Mouse (Mus musculus): ENCODE data around the gene Vpreb2. TPM values are rescaled to one million over a fixed set of nuclear protein-coding genes. Genes with fewer than 3 reads are reported as not detected.
"Not testable (repeated sequence)": the region's sequence is repeated elsewhere in the genome, so short reads cannot be mapped to it uniquely, and the experiment has no call there.

The Vpreb2 gene
- polyA plus RNA-seq, 1 experiment from 2014 or later: not detected

DNA sequence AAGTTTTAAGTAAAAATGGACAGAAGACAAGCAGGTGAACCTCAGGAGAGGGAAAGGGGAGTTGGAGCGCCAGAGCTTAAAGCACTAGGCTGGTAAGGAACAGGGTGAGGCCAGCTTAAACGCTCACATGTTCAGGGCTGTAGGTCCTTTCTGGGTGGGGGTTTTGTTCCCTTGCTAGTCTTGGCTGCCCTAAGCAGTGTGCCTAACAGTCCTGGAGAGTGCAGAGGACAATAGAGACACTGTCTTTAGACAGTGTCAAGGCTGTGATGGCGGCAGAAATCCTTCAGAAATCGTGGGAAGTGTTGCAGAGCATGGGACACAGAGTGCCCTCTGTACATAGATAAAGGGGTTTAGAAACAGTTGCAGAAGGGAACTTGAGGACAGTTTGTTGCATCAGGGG lies 30.2 kb upstream of the Vpreb2 start:
- no peaks in the 10 kb centered on the region for H3K36me3 ChIP-seq
- no peak overlapping the region for H3K27ac ChIP-seq (replicated peaks)
- H3K4me1 ChIP-seq: no peaks in the 10 kb centered on the region
- H3K27me3 ChIP-seq: no peaks in the 10 kb centered on the region
- no peak overlapping the region for H3K4me3 ChIP-seq
- no peak for ATAC-seq (replicated peaks)
- 25% methylated on average over 4 of the region's 4 CpGs for WGBS
- no peak overlapping the region for H3K9ac ChIP-seq (replicated peaks)
- H3K9me3 ChIP-seq: no peaks in the 10 kb centered on the region
- no peak overlapping the region for H3K4me2 ChIP-seq (replicated peaks)

DNA sequence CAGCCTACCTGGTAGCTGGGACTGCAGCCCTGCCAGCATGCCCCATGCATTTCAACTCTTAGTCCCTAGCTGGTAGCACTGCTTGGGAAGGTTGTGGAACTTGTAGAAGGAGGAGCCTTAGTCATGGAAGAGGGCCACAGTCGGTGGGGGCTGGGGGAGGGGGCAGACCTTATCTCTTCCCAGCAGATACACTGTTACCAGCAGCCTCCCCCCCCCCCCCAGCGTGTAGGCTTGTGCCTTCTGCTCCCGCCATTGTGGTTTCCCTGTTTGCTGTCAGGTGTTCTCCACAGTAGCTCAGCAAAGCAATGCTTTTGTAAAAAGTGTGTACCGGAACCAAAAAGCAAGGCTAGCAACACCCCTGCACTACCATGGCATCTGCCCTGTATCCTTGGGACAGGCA lies 28.6 kb upstream of the Vpreb2 start:
- Histone ChIP-seq H3K9ac (replicated peaks) (no peak overlapping the region), H3K27me3 (no peaks in the 10 kb centered on the region), H3K27ac (replicated peaks) (no peak overlapping the region), H3K36me3 (no peaks in the 10 kb centered on the region), H3K4me3 (no peak overlapping the region), H3K9me3 (no peaks in the 10 kb centered on the region), H3K4me1 (no peaks in the 10 kb centered on the region), H3K4me2 (replicated peaks) (no peak overlapping the region)
- WGBS: 83% methylated on average over 4 of the region's 4 CpGs
- no peak for ATAC-seq (replicated peaks)

DNA sequence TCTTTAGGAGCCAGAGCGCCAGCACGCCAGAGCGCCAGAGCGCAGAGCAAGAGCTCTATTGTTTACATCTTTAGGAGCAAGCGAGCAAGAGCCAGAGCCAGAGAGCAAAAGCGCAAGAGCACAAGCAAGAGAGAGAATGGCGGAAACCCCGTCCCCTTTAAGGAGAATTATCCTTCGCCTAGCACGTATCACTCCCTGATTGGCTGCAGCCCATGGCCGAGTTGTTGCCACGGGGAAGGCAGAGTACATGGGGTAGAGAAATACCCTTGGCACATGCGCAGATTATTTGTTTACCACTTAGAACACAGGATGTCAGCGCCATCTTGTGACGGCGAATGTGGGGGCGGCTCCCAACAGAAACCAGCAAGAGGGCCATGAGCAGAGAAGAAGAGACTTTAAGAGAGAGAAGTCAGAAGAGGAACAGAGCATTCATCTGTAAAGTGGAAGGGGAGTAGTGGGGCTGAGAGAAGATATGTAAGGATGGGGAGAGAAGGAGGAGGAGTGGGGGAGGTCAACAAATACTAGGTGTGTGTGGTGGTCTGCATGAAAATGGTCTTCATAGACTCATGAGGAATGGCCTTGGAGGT lies 24.1 kb upstream of the Vpreb2 start:
- not testable (repeated sequence) for ATAC-seq (replicated peaks); H3K27me3 ChIP-seq; H3K4me1 ChIP-seq; H3K27ac ChIP-seq (replicated peaks); H3K4me3 ChIP-seq; H3K4me2 ChIP-seq (replicated peaks); H3K9ac ChIP-seq (replicated peaks); H3K9me3 ChIP-seq; H3K36me3 ChIP-seq
- WGBS: 94% methylated on average over 17 of the region's 17 CpGs

DNA sequence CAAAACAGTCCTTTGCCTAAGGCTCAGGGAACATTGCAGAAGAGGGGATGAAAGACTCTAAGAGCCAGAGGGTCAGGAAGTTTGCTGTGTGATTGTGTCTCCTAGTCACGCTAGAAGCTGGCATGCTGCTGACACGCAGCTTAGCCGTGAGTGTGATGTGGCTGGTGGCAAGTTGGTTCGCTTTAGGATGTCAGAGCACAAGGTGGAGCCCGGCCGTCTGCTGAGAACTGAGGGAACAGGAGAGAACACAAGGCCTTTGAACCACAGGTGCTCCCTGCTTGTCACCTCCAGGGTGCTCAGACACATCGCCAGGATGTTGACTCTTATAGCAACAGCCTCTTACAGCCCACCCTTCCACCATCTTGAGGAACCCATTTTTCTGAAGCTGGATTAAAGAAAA lies 18.1 kb upstream of the Vpreb2 start:
- Histone ChIP-seq H3K4me3 (no peak overlapping the region), H3K9ac (replicated peaks) (no peak overlapping the region), H3K4me2 (replicated peaks) (no peak overlapping the region), H3K27ac (replicated peaks) (no peak overlapping the region), H3K4me1 (no peaks in the 10 kb centered on the region), H3K9me3 (no peaks in the 10 kb centered on the region), H3K27me3 (no peaks in the 10 kb centered on the region), H3K36me3 (no peaks in the 10 kb centered on the region)
- ATAC-seq (replicated peaks): no peak
- 83% methylated on average over 7 of the region's 7 CpGs for WGBS

DNA sequence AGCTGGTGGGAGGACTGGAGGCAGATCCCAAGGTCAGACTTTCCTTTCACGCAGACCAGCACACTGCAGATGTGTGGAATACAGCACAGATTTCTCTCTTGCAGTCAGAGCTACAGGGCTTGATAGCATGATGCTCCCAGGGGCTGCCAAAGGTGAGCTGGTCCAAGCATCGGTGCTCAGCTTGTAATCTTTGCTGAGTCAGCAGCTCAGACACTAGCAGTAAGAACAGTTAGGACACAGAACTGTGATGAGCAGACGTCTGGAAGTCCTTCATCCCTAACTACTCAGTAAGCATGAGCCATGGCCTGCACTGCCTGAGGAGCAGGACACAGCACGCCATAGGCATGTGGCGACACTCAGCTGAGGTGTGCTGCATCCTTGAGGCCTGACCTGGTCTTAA lies 8.4 kb upstream of the Vpreb2 start:
- no peaks in the 10 kb centered on the region for H3K27me3 ChIP-seq
- H3K4me3 ChIP-seq: no peak overlapping the region
- H3K9ac ChIP-seq (replicated peaks): no peak overlapping the region
- H3K4me2 ChIP-seq (replicated peaks): no peak overlapping the region
- H3K9me3 ChIP-seq: no peaks in the 10 kb centered on the region
- no peaks in the 10 kb centered on the region for H3K4me1 ChIP-seq
- 73% methylated on average over 5 of the region's 5 CpGs for WGBS
- no peak overlapping the region for H3K27ac ChIP-seq (replicated peaks)
- no peaks in the 10 kb centered on the region for H3K36me3 ChIP-seq
- ATAC-seq (replicated peaks): no peak

DNA sequence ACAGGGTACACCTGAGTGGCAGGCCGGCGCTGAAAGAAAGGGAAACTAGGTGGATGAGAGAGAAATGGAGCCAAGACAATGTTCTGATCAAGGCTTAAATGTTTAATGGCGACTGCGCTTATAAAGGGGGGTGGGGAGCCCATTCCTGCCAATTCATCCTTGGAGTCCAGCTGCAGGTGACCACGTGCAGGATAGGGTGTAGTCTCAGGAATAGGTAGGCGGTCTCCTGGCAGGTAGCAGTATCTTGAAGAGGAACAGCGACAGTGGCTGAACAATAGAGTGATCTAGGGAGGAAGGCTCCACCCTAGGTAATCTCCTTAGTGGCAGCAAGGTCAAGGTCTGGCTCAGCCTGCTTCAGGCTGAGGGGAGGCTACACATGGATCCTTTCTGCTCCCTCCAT lies 2.4 kb upstream of the Vpreb2 start:
- H3K27ac ChIP-seq (replicated peaks); H3K4me3 ChIP-seq; H3K9me3 ChIP-seq; H3K9ac ChIP-seq (replicated peaks); ATAC-seq (replicated peaks); H3K4me2 ChIP-seq (replicated peaks); H3K4me1 ChIP-seq; H3K27me3 ChIP-seq; H3K36me3 ChIP-seq: not testable (repeated sequence)
- WGBS: 66% methylated on average over 7 of the region's 7 CpGs

DNA sequence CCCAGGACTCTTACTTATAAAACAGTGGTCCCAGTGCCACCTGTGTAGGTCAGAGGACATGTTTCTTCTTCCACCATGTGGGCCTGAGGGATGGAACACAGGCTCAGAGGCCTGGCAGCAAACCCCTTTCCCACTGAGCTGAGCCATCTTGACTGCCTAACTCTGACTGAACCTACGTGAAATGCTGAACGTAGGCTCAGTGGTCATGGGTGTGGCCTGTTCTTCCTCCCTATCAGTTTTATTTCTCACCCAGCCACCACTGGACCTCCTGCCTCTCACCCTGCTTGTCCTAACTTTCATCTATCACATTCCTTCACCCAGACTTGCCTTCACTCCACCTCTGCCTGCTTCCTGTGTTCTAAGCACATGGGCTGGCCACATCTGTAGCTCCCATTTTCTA lies 3.0 kb downstream of the Vpreb2 start:
- Histone ChIP-seq H3K4me1 (no peaks in the 10 kb centered on the region), H3K9ac (replicated peaks) (no peak overlapping the region), H3K4me3 (no peak overlapping the region), H3K9me3 (no peaks in the 10 kb centered on the region), H3K4me2 (replicated peaks) (no peak overlapping the region), H3K36me3 (no peaks in the 10 kb centered on the region), H3K27ac (replicated peaks) (no peak overlapping the region), H3K27me3 (no peaks in the 10 kb centered on the region)
- WGBS: 86% methylated on average over 2 of the region's 2 CpGs
- no peak for ATAC-seq (replicated peaks)

DNA sequence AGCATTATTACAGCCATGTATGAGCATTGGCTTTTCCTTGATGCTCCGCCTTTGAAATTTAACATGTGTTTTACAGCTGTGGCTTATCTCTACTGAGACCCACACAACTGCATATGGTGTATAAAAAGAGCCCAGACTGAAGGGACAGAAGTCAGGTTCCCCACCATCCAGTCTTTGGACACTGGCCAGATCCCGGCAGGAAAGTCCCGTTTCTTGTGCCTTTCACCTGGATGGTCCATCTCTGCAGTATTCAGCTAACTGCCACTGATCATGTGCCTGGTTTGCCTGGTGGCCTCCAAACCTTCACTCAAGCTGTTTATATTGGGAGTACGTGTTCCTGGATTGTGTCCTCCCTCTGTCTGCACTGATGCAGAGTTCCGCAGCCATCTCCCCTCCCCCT lies 4.0 kb downstream of the Vpreb2 start:
- Histone ChIP-seq H3K4me2 (replicated peaks) (no peak overlapping the region), H3K4me3 (no peak overlapping the region), H3K27ac (replicated peaks) (no peak overlapping the region), H3K27me3 (no peaks in the 10 kb centered on the region), H3K9me3 (no peaks in the 10 kb centered on the region), H3K9ac (replicated peaks) (no peak overlapping the region), H3K4me1 (no peaks in the 10 kb centered on the region), H3K36me3 (no peaks in the 10 kb centered on the region)
- 67% methylated on average over 5 of the region's 5 CpGs for WGBS
- no peak for ATAC-seq (replicated peaks)

DNA sequence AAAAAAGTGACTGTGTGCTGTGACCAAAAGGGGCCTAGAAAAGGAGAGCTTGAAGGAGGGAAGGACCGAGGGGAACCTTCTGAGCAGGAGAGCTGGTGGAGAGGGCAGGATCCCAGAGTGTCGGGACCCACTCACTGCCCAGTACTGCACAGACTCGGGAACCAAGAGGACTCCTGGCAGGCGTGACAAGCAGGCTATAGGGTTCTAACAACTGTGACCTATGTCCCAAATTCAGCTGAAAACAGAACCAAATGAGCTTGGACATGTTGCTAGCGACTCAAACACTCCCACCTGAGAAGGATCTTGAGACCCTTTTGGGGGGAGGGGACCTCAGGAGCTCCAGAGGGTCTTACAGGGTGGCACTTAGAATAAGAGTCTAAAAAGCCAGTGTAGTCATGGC lies 4.8 kb downstream of the Vpreb2 start:
- H3K27me3 ChIP-seq: no peaks in the 10 kb centered on the region
- H3K27ac ChIP-seq (replicated peaks): no peak overlapping the region
- H3K4me2 ChIP-seq (replicated peaks): no peak overlapping the region
- 69% methylated on average over 5 of the region's 5 CpGs for WGBS
- no peak for ATAC-seq (replicated peaks)
- H3K4me3 ChIP-seq: no peak overlapping the region
- H3K9me3 ChIP-seq: no peaks in the 10 kb centered on the region
- no peak overlapping the region for H3K9ac ChIP-seq (replicated peaks)
- no peaks in the 10 kb centered on the region for H3K4me1 ChIP-seq
- H3K36me3 ChIP-seq: no peaks in the 10 kb centered on the region

DNA sequence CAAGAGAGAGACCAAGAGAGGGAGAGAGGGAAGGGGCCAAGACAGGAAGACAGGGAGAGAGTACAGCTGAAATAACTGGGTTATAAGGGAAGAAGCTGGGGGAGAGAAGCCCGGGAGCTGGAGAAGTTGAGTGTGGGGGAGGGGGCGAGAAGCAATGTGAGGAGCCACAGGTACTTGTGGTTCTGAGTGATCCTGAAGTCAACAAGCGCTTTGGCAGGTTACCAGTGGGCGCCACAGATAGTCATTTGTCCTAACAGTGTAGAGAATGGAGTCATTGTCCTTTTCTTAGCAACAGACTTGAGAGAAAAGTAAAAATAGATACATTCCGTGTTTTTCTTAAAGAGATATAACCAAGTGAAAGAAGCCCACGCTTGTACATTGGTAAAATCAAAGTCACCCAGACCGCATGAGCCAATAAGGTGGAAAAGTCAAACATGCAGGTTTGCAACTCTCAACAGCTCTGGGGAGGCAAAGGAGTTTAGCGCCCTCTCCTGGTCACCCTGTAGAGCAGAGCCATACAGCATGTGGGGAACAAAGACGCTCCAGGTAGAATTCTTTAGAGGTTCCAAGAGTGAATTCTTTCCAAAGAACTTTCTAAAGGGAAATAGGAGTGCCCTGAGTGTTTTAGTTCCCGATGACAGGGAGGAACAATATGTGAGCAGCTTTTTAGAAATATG lies 6.4 kb downstream of the Vpreb2 start:
- no peaks in the 10 kb centered on the region for H3K27me3 ChIP-seq
- 49% methylated on average over 10 of the region's 10 CpGs for WGBS
- no peak overlapping the region for H3K4me3 ChIP-seq
- ATAC-seq (replicated peaks): no peak
- H3K27ac ChIP-seq (replicated peaks): no peak overlapping the region
- H3K4me2 ChIP-seq (replicated peaks): no peak overlapping the region
- H3K4me1 ChIP-seq: no peaks in the 10 kb centered on the region
- H3K36me3 ChIP-seq: no peaks in the 10 kb centered on the region
- no peaks in the 10 kb centered on the region for H3K9me3 ChIP-seq
- no peak overlapping the region for H3K9ac ChIP-seq (replicated peaks)

DNA sequence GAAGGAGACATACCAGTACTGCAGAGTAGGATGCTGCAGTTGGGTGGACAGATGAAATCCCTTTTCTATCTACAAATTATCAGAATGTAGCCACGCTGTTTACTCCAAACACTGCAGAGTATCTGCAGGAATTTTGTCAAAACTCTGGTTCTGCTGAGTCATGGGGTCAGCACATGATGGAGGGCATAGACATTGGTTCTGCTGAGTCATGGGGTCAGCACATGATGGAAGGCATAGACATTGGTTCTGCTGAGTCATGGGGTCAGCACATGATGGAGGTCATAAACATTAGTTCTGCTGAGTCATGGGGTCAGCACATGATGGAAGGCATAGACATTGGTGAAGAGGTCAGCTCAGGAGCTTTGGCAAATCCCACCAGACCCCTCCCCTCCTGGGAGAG lies 7.5 kb downstream of the Vpreb2 start:
- Histone ChIP-seq H3K4me3 (no peak overlapping the region), H3K9me3 (no peaks in the 10 kb centered on the region), H3K4me2 (replicated peaks) (no peak overlapping the region), H3K27me3 (no peaks in the 10 kb centered on the region), H3K9ac (replicated peaks) (no peak overlapping the region), H3K36me3 (no peaks in the 10 kb centered on the region), H3K27ac (replicated peaks) (no peak overlapping the region), H3K4me1 (no peaks in the 10 kb centered on the region)
- WGBS: 80% methylated on average over 1 of the region's 1 CpGs
- ATAC-seq (replicated peaks): no peak

DNA sequence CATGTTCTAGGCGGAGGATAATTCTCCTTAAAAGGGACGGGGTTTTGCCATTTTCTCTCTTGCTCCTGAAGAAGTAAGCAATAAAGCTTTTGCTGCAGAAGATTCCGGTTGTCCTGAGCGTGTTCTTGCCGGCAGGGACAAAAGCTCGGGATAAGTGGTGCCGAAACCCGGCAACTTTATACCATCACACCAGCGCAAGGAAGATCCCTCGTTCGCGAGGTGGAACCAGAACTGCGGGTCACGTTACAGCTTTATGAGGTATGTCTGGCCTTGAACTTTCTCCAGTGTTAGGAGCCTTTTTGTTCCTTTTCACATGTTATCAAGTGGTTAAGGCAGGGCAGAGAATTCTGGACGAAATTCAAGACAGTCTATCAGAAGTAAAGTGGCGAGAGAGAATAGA lies 12.1 kb downstream of the Vpreb2 start:
- not testable (repeated sequence) for H3K9ac ChIP-seq (replicated peaks); H3K4me1 ChIP-seq; H3K4me3 ChIP-seq; H3K27me3 ChIP-seq; H3K36me3 ChIP-seq; ATAC-seq (replicated peaks); H3K27ac ChIP-seq (replicated peaks); H3K9me3 ChIP-seq; H3K4me2 ChIP-seq (replicated peaks)
- 96% methylated on average over 16 of the region's 16 CpGs for whole genome bisulfite sequencing

DNA sequence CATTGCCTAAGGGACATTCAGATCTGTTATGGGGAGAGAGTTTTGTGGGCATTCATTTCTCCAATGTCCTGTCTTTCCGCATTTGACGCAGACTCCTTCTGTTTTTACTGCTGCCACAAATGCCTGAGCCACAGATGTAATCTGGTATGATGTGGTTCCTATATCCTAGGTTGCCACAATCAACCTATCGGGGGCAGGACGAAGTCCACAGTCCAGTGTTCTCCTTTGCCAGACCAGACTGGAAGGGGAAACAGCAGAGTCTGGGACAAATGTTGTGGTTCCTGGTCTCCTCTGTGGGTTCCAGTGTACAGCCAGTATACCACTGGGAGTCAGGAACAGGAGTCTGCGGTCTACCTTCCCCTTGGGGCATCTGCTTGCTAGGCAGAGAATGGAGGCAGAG lies 19.4 kb downstream of the Vpreb2 start:
- H3K27ac ChIP-seq (replicated peaks): no peak overlapping the region
- H3K4me2 ChIP-seq (replicated peaks): no peak overlapping the region
- no peaks in the 10 kb centered on the region for H3K27me3 ChIP-seq
- no peaks in the 10 kb centered on the region for H3K9me3 ChIP-seq
- ATAC-seq (replicated peaks): no peak
- no peaks in the 10 kb centered on the region for H3K36me3 ChIP-seq
- H3K4me1 ChIP-seq: no peaks in the 10 kb centered on the region
- no peak overlapping the region for H3K9ac ChIP-seq (replicated peaks)
- no peak overlapping the region for H3K4me3 ChIP-seq
- 97% methylated on average over 5 of the region's 5 CpGs for WGBS
